Mouse (Mus musculus): Measurements from ENCODE around the gene Megf8.

Gene Megf8

DNA sequence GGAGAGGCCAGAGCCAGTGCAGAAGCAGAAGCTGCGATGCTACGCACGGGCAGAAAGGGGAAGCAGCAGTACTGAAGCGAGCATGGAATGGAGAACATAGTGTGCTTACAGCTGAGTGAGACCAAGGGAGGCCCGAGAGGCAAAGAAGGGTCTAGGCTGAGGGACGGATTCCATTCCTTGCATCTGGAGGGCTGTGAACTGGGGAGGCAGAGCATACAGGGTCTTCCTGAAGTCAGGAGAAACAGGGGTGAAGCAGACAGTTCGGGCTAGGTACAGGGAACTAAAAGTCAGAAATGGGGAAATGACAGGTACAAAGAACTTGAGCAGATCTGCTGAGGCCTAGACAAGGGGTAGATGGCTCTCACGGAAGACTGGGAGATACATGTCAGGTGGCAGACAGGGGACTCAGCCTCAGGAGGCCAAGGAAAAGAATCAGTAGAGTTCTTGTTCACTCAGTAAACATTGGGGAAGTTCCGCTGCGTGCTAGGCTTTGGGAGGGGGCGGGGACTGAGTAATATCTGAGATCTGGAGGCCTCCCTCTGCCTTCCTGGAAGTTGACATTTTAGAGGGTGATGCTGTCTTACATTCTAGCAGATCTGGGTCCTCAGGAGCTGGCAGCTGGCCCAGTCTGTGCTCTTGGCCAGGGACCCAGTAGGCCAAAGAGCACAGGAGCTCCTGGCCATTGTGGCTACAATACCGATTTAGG lies 69.0 kb downstream of the Megf8 start:
- Histone ChIP-seq H3K36me3 (ENCODE audit: control insufficient read depth, insufficient read depth, low read length, poor library complexity, severe bottlenecking) (peaks cover 9% of the 10 kb centered on the region), H3K27me3 (ENCODE audit: control insufficient read depth, insufficient read depth, low read length, poor library complexity, severe bottlenecking) (no peaks in the 10 kb centered on the region)
- DNase-seq (ENCODE audit: low read depth, low spot score), result peak; percentile 73

DNA sequence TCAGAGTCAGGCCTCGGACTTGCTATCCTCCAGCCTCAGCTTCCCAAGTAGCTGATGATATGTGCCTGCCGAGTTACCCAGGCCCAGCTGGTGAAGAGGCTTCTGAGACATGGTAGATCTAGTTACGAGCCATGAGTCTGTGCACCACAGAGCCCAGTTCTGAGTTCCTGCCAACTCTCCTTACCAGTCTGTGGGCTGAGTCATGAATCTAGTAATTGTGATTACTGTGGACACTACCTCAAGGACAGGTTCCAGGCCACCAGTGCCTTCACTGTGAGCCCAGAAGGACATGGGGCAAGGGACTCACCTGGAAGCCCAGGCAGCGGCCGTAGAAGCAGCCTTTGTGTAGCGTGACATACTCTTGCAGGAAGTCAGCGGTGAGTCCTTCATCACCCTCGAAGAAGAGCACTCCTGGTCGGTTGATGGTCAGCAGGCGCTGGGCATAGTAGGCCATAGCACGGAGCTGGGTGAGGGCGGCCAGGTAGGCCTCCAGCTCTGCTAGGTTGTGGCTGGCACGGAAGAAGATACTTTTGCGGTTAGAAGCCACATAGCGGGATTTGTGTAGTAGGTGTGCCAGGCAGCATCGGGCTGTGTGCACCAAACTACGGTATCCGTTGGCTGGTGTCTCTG lies 71.0 kb downstream of the Megf8 start:
- H3K27me3 ChIP-seq (ENCODE audit: control insufficient read depth, insufficient read depth, low read length, poor library complexity, severe bottlenecking), result no peaks in the 10 kb centered on the region
- H3K36me3 ChIP-seq (ENCODE audit: control insufficient read depth, insufficient read depth, low read length, poor library complexity, severe bottlenecking), result peaks cover 9% of the 10 kb centered on the region
- no peak for DNase-seq (ENCODE audit: low read depth, low spot score)

DNA sequence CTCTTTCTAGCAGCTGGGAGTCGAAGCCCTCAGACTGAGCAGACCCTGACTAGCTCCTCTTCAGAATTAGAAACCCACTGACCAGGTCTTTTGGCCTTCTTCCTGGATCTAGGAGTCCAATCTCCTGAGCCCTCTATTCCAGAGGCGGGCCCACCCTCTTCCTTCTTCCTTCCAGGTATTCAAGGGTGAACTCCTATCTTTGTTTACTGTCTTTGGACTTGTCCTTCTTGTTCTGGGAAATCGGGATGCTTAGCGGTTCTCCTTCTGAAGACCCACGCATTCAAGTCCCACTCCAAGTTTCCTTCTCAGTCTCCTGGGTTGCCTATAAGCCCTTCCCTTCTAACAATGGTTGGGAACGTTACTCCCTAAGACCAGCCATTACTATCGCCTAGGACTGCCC lies 72.0 kb downstream of the Megf8 start:
- Histone ChIP-seq H3K27me3 (ENCODE audit: control insufficient read depth, insufficient read depth, low read length, poor library complexity, severe bottlenecking) (no peaks in the 10 kb centered on the region), H3K36me3 (ENCODE audit: control insufficient read depth, insufficient read depth, low read length, poor library complexity, severe bottlenecking) (peaks cover 8% of the 10 kb centered on the region)
- DNase-seq (ENCODE audit: low read depth, low spot score), result no peak

DNA sequence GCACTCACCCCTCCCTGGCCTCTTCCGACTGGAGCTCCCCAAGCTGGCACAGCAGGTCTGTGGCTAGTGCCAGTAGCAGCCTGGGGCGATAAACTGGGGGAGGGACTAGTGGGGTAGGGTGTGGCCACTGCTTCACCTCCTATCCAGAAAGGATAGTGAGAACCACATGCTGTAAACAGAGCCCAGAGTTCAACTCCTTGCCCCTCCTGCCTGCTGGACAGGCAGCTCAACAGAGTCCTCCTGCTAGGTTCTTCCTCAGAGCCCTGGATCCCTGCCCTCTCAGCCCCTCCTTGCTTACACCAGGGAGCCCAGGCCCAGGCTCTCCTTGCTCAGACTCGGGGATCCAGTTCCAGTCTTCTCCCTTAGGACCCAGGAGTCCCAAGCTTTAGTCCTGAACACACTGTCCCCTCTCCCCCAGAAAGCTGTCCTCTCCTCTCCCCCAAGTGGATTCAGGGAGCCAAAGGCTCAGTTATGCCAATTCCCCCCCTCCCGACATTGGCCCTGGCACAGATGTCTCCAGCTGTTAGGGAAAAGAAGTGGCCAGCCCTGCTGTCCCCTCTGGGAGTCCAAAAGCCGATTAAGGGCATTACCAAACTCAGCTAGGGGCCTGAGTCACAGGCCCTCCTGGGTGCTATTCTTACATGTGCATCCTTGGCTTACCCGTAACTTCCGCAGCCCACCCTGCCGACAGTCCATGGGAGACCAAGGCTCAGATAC lies 73.2 kb downstream of the Megf8 start:
- DNase-seq (ENCODE audit: low read depth, low spot score), result no peak

DNA sequence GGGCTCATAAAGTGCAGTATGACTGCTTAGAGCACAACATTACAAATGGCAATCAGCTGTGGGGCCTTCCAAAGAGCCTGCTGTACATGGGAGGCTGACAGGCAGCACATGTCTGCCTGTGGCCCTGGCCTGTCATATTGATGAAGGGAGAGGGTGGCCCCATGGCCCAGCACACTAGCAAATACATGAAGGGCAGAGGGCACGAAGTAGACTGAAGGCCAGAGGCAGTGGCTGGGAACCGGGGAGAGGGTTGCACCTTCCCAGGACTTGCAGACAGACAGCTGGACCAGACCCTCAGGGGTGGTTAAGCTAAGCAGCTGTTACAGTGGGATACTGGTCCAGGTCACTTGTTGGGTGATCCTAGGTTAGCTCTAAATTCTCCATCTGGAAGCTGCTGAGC lies 74.0 kb downstream of the Megf8 start:
- Histone ChIP-seq H3K27me3 (ENCODE audit: control insufficient read depth, insufficient read depth, low read length, poor library complexity, severe bottlenecking) (no peaks in the 10 kb centered on the region), H3K36me3 (ENCODE audit: control insufficient read depth, insufficient read depth, low read length, poor library complexity, severe bottlenecking) (peaks cover 6% of the 10 kb centered on the region; the same call in 1 of the 2 replicates)
- DNase-seq (ENCODE audit: low read depth, low spot score), result no peak

More for the DNA sequence above, 73.2 kb downstream of the Megf8 start:
- Histone ChIP-seq H3K27me3 (ENCODE audit: control insufficient read depth, insufficient read depth, low read length, poor library complexity, severe bottlenecking) (no peaks in the 10 kb centered on the region), H3K36me3 (ENCODE audit: control insufficient read depth, insufficient read depth, low read length, poor library complexity, severe bottlenecking) (peaks cover 6% of the 10 kb centered on the region; the same call in 1 of the 2 replicates)

DNA sequence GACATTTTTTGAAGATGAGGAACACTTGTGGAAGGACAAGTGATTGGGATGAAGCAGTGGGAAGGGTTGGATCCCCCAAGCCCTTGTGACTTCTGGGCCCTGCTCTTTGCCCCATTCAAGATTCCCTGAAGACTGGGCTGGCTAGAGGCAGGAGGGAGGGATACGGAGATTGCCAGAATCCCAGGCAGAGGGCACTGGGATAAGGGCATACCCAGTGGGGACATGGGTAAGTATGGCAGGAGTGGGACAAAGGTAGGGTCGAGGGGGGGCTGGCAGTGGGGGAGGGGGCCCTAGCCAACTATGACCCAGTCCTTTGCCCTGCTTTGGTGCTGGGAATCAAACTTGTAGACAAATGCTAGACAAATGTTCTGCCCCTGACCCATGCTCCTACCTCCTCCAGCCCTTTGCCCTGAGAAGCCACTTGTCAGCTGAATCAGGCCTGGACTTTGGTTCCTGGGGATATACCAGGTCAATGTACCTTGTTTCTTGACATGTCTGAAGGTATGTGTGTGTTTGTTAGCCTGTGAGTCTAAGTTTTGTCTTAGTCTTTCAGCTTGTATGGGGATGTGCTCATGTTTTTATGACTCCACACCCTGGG lies 75.0 kb downstream of the Megf8 start:
- Histone ChIP-seq H3K36me3 (ENCODE audit: control insufficient read depth, insufficient read depth, low read length, poor library complexity, severe bottlenecking) (peaks cover 5% of the 10 kb centered on the region; the same call in 1 of the 2 replicates), H3K27me3 (ENCODE audit: control insufficient read depth, insufficient read depth, low read length, poor library complexity, severe bottlenecking) (no peaks in the 10 kb centered on the region)
- no peak for DNase-seq (ENCODE audit: low read depth, low spot score)

DNA sequence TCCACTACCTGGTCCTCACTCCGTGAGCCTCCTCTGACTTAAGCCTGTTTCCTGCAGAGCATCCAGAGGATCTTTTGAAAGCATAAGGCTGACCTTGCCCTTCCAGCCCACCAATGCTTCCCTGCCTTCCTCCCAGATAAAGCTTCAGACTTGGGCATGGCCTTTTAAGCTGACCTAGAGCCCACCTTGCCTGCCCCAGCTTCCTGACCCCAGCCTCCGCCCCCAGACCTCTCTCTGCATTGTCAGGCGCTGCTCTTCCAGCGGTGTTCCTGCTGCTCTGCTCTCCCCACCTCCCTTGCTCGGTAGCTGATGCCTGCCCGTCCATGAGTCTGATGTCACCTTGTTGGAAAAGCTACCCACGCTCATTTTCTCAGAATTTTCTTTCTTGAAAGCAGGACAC lies 75.9 kb downstream of the Megf8 start:
- DNase-seq (ENCODE audit: low read depth, low spot score), result no peak
- Histone ChIP-seq H3K27me3 (ENCODE audit: control insufficient read depth, insufficient read depth, low read length, poor library complexity, severe bottlenecking) (no peaks in the 10 kb centered on the region), H3K36me3 (ENCODE audit: control insufficient read depth, insufficient read depth, low read length, poor library complexity, severe bottlenecking) (no peaks in the 10 kb centered on the region; the same call in 1 of the 2 replicates)

DNA sequence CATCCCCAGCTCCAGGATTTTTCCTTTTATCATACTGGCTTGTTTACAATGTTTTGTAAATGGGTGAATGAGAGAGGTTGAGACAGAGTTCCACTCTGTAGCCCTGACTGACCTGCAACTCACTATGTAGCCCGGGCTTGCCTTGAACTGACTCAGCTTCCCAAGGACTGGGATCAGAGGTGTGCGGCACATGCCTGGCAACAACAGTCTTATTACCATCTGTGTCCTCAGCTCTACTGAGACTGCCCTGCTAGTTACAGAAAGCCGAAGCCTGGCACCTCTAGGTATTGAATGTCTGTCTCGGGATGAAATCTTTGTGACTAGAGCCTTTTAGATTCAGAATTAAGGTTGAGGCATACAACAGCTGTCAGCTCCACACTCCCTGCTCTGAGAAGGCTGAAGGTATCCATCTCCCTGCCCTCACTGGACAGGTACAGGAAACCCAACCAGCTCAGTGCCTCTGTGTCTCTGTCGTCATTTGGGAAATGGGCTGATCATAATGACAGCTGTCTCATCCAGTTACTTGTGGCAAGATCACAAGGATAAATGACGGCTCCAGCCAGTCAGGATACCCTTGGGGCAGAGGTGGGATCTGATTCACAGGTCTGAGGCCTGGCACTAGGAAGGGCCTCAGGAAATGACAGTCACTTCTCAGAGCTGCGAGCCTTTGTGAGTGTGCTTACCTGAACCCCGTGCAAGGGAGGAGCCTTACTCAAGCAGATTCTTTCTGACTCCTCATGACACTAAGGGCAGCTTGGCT lies 76.7 kb downstream of the Megf8 start:
- Histone ChIP-seq H3K36me3 (ENCODE audit: control insufficient read depth, insufficient read depth, low read length, poor library complexity, severe bottlenecking) (no peaks in the 10 kb centered on the region; the same call in 1 of the 2 replicates), H3K27me3 (ENCODE audit: control insufficient read depth, insufficient read depth, low read length, poor library complexity, severe bottlenecking) (no peaks in the 10 kb centered on the region)
- DNase-seq (ENCODE audit: low read depth, low spot score), result no peak

DNA sequence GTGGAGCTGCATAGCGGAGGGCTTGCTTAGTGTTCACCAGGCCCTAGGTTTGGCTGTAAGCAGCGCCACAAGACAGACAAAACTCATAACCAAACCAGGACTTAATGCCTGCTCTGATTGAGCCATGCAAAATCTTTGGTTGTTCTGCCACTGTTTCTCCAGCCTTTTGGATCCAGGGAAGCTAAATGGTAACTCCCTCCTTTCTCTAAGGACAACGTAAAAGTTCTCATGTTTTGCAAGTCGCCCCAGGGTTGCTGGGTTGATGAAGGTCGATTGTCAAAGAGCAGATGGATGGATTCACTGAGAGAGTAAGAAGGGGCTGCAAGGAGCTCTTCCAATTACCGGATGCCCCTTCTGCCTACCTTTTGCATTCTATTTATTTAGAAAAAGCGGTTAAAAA lies 77.8 kb downstream of the Megf8 start:
- H3K36me3 ChIP-seq (ENCODE audit: control insufficient read depth, insufficient read depth, low read length, poor library complexity, severe bottlenecking), result no peaks in the 10 kb centered on the region
- DNase-seq (ENCODE audit: low read depth, low spot score), result no peak
- no peaks in the 10 kb centered on the region for H3K27me3 ChIP-seq (ENCODE audit: control insufficient read depth, insufficient read depth, low read length, poor library complexity, severe bottlenecking)

DNA sequence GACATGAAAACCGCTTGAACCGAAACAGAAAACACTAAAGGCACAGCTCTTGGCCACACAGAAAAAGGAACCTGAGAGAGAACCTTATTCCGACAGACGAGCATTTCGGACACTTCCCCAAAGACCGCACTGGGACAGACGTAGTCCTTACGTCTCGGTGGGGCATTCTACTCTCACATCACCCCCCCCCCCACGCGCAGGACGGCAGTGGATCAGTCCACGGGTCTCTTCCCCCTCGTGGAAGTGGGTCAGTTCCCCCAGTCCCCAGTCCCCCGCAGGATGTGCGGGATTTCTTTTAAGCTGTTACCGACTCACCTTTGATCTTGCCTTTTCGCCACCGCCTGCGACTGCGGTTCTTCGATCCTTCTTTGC lies 78.2 kb downstream of the Megf8 start:
- Histone ChIP-seq H3K27me3 (ENCODE audit: control insufficient read depth, insufficient read depth, low read length, poor library complexity, severe bottlenecking) (no peaks in the 10 kb centered on the region), H3K36me3 (ENCODE audit: control insufficient read depth, insufficient read depth, low read length, poor library complexity, severe bottlenecking) (no peaks in the 10 kb centered on the region)
- peak; percentile 75 for DNase-seq (ENCODE audit: low read depth, low spot score)

DNA sequence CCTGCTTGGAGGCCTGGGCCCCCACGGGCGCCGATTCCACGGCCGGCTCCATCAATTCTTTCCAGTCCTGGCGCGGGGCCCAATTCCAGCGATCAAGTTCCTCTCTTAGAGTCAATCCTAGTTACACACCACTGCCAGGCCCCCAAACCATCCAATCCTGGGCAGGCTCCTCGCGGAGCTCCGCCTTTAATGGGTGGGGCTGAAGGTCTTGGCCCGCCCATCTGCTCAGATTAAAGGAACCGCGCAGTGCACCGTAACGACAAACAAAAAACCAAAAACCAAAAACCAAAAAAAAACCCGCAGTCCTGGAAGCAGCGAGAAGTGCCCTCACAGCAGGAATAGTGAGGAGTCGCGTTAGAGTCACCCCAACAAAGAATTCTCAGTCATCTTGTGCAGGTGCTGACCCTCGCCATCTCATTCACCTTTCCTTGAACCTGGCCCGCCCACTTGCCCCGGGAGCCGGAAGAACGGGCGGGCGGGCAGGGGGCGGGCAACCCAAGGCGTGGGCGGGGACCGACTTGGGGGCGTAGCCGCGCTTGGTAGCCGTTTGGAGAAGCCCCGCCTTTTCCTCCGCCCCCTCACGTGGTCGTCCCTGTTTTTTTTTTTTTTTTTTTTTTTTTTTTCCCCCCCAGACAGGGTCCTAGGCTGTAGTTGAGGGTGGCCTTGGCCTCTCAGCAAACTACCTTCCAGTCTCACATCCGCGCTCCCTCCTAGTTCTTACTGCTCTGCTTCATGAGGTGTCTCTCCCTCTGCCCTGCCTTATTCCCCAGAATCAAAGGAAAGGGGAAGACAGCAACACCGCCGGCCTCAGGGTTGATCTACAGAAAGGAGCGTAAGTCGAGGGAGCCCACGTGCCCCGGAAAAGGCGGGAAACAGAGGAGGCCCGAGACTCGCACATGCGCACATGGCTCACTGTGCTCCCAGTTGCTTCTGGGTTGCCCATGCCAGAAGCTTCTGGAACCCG lies 78.9 kb downstream of the Megf8 start:
- DNase-seq (ENCODE audit: low read depth, low spot score), result peak; percentile 94
- Histone ChIP-seq H3K27me3 (ENCODE audit: control insufficient read depth, insufficient read depth, low read length, poor library complexity, severe bottlenecking) (no peaks in the 10 kb centered on the region), H3K36me3 (ENCODE audit: control insufficient read depth, insufficient read depth, low read length, poor library complexity, severe bottlenecking) (no peaks in the 10 kb centered on the region)

DNA sequence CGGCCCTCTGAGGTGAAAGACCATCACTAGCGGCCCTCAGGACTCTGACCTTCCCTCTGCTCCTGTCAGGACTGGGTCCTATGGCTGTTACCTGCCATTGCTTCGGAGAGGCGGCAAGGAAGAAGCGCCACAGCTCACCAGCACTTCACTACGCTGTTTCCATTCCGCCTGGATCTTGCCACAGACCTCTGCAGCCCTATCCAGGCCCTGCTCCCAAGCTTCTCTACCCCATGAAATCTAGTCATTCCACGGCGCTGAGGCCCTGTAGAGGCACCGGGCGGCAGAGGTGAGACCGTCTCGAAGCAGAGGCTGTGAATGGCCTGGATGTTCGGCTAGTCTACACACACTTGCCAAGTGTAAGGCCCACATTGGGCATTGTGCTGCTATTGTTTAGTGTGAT lies 79.7 kb downstream of the Megf8 start:
- DNase-seq (ENCODE audit: low read depth, low spot score), result no peak
- H3K36me3 ChIP-seq (ENCODE audit: control insufficient read depth, insufficient read depth, low read length, poor library complexity, severe bottlenecking), result no peaks in the 10 kb centered on the region
- no peaks in the 10 kb centered on the region for H3K27me3 ChIP-seq (ENCODE audit: control insufficient read depth, insufficient read depth, low read length, poor library complexity, severe bottlenecking)

DNA sequence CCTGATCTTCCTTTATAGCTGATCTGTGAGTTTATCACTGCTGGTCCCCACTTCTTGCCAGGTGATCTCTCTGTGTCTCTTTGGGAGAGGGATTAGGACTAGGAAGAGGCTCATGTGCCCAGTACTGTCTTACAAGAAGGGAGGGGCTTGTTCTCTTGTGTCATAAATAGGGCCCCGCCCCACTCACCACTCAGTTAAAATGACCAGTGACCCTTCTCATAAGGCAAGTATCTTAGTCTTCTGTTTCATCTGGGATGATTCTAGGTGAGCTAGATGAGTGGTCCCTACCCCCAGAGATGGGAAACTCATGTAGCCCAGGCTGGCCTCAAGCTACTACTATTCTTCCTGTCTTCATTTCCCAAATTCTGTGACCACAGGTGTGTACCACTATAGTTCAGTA lies 81.6 kb downstream of the Megf8 start, which contains the start of gene Lipe:
TSS of gene Lipe (minus strand) at position 101 of the 400 bp plus-strand sequence.
- H3K36me3 ChIP-seq (ENCODE audit: control insufficient read depth, insufficient read depth, low read length, poor library complexity, severe bottlenecking), result no peaks in the 10 kb centered on the region
- no peak for DNase-seq (ENCODE audit: low read depth, low spot score)
- no peaks in the 10 kb centered on the region for H3K27me3 ChIP-seq (ENCODE audit: control insufficient read depth, insufficient read depth, low read length, poor library complexity, severe bottlenecking)

All from splenic B cell, adult 2 months (primary cell).